Mouse (Mus musculus): ENCODE results near the gene Cdh5. TPM values are rescaled to one million over a fixed set of nuclear protein-coding genes. Genes with fewer than 3 reads are reported as not detected.
"Not testable (repeated sequence)": the region's sequence is repeated elsewhere in the genome, so short reads cannot be mapped to it uniquely, and the experiment has no call there.

Gene Cdh5
- total RNA-seq, 2 experiments from 2014 or later: 97.6 to 104 TPM

DNA sequence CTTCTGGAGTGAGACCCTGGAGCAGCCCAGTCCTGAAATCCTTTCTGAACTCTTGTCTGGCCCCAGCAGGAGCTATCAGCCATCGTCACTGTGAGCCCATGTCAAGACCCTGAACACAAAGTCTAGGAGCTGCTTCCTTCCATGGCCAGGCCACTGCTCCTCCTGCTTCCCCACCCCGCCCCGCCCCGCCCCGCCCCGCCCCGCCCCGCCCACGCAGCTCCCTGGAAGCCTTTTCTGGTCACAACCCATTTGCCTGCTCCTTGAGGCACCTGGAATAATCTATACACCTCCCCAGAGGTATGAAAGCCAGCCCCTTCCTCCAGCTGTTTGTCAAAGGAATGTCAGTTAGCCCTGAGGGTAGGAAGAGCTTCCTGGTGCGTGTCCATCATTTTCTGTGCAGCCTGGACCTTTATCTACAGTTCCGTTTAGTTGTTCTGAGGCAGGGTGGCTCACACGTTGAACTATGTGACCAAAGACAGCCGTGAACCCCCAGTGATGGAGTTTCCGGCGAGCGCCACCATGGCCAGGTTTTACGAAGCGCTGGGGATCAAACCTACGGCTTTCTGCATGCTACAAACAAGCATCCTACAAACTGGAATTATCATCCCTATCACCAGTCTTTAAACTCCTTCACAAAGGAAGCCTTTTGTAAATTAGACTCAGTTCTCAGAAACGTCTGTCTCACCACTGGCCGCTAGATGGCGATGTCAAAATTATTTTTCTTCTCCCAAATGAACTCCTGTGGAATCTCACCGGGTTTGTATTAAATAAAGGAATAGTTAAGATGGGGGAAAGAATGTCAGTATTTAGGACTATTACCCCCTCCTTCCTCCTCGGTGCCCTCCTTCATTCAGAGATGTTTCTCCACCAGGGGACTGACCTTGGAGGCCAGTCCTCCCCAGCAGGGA, 10.2 kb upstream of the Cdh5 start:
- DNase-seq: not testable (repeated sequence)

DNA sequence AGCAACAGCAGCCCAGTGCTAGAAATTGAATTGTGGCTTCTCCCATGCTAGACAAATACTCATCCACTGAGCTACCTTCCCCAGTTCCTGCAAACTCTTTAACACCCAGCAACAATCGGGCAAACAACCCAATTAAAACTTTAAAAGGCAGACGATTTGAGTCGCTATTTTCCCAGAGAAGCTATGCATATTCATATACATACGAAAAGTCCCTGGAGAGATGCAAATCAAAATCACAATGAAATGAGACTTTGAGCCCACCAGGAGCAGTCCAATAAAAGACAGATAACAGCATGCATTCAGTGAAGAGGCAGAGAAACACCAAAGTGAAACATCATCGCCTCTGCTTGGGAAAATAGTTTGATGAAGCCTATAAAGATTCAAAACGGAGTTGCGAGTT, 8.1 kb upstream of the Cdh5 start:
- DNase-seq: no peak

DNA sequence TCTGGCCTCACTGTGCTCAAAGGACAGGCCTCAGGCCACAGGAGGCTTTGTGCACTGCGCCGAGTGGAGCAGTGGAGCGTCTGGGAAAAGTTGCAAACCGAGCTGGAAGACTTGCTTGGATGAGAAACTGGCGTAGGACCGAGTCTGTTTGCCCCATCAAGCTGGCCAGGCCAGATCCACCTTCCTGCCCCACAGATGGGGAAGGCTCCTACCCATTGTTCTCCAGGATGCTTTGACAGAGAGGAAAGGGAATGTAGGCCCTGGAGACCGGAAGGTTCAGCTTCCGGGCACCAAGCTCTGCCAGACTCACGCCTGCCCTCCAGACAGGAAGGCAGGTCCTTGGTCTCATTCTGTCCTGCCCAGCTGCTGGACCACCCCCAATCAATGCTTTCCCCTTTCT, 5.8 kb upstream of the Cdh5 start:
- peak in 1 of 2 experiments; percentile 81 for DNase-seq

DNA sequence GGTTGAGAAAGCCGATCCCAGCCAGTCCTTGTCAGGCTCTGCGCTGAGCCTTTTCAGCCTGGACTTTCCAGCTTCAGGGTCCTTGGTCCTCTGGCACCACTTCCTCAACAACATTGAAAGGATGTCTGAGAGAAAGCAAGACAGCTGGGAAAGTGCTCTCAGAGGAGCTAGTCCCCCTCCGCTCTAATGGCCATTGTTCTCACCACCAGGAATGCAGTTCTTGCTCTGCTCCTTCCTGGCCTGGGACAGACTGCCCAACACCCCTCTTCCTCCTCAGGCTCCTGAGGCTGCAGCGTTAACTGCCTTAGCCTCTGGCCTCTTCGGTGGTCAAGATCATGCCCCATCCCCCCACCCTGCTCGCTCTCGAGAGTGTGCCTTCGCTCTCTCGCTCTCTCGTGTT, 4.8 kb upstream of the Cdh5 start:
- peak in 1 of 2 experiments; percentile 84 for DNase-seq

DNA sequence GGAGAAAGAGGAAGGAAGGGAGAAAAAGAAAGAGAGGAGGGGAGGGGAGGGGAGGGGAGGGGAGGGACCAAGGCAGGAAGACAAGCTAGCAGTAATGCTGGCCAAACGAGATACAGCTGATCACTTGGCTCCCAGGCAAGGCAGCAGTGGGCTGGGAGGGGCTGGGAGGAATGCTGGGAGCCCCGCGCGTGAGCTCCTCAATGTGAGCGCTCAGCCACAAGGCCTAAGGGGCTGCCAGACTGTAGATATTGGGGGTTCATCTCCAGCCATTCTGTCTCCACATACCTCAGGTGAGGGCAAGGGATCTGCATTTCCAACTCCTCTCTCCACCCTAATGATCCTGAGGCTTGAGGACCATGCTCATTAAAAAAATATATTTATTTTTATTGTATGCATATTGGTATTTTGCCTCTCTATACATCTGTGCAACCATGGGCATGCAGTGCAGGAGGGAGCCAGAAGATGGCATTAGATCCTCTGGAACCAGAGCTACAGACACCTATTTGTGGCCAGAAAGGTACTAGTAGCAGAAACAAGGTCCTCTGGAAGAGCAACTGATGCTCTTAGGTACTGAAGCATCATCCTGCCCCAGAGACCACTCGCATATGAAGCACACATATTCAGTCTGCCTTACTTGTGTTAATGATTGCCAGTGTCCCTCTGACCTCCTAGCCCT, 2.6 kb upstream of the Cdh5 start:
- peak; percentile 49 to 67 for DNase-seq

DNA sequence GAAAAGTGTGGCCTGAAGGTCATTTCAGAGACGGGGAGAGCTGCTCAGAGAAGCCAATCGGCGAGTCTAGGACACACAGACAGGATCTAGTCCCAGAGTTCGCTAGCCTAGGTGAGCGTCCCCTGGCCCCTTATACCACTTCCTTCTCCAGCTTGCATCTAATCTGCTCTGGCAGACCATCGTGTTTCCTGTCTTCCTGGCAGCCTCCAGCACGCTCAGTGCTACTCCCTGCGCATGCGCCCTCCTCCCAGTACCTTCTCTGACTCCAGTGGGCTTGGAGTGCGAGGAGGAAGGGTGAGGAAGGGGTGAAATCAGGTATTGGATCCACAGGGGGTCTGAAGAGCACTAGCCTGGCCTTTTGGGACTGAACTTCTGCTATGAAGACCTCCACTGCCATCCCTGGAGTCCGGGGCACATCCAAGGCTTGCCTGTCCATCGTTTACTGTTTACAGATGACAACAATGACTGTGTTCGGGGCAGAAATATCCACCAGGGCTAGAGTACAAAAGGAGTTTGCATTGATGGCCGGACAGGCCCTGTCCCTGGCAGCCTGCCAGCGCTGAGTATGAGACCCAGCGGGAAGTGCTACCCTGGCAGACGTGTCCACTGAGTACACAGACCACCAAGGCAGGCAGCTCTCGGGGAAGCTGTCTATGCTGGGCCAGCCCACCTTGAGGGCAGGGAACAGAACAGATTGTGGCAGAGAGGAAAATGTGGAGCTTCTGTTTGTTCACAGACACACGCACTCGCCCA, 1.9 kb upstream of the Cdh5 start:
- DNase-seq: peak in 1 of 2 experiments; percentile 77

DNA sequence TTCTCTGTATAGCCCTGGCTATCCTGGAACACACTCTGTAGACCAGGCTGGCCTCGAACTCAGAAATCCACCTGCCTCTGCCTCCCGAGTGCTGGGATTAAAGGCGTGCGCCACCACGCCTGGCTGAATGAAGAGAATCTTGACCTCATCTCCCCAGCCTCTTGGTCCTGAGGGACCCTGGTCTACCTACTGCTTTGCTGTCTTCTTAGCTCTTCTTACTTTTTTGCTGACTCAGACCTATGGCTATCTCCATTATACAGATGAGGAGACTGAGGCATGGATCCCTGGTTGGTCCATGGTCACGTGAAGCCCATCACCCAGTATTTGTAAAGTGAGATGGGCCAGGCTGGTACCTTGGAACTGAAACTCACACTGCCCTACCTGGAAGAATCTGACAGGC, 701 bp upstream of the Cdh5 start:
- not testable (repeated sequence) for DNase-seq

DNA sequence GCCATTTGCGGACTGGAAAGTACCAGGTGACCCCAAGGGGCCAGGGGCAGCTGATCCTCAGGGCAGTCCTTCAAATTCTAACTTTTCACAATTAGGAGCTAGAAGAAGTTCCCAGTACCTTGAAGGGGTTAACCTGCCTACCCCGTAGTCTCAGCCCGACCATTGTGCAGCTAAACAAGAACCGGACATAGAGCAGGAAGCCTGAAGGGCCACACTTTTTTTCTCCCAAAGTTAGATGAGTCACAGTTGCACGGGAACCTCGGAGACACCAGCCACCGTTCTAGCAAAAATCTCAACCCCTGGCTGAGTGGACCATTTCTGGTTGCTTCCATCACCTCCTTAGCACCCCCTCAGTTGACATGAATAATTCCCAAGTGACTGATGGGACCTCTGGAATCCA, 2.0 kb downstream of the Cdh5 start:
- peak; percentile 44 to 67 for DNase-seq

DNA sequence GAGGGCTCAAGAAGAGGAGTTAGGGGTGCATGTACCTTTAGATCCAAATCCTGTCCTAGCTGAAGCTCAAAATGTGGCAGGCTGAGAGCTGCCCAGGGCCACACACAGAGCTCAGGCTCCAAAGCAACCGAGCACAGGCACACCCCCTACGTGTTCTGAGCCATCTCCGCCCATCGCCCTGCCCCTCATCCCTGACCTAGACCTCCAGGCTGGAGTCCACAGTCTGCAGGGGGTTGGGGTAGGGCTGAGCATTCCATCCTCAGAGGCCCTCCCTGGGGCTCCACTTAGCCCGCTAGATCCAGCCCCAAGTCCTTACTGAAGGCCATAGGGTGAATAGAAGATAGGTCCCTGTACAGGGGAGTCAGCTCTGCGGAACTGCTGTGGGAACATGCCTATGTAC, 4.3 kb downstream of the Cdh5 start:
- no peak for DNase-seq

DNA sequence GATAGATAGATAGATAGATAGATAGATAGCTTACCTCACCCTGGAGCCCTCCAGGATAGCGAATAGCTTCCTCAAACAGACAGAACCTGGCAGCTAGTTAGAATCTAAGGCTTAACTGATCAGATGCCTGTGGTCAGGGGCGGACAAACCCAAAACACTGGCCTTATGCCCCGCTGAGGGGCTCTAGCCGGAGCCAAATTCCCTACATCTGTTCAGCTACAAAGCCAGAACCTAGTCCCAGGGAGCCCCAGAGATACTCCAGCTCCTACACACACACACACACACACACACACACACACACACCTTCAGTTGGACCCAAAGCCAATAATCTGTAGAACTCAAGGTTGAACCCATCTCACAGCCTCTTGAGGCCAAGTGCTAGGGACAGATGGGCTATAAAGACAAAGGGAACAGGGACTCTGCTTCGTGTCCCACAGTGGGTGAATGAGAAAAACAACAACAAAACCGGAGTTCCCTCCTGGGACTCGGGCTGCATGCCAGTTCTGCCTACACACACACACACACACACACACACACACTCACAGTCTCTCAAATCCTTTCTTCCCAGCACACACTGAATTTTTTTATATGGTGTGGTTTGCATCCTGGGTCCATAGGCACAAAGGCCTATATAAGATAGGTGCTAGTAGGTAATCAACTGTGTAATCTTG, 5.0 kb downstream of the Cdh5 start:
- DNase-seq: no peak

DNA sequence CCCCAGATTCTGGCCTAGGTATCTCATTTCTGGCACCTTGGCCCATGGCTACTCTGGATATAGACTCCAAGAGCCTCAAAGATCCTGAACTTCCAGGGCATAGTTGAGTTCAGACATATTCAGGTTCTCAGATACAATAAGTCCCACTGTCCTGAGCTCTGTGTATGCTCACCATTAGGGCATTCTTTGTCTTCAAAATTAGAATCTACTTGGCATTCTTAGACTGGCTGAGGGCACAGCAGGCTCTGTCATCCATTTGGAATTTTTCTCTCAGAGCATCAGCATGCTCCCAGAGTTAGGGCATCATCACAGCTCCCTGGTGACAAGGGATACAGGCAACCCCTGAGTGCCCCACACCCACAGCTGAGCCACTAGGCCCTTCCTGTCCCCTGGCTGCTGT, 5.7 kb downstream of the Cdh5 start:
- no peak for DNase-seq

DNA sequence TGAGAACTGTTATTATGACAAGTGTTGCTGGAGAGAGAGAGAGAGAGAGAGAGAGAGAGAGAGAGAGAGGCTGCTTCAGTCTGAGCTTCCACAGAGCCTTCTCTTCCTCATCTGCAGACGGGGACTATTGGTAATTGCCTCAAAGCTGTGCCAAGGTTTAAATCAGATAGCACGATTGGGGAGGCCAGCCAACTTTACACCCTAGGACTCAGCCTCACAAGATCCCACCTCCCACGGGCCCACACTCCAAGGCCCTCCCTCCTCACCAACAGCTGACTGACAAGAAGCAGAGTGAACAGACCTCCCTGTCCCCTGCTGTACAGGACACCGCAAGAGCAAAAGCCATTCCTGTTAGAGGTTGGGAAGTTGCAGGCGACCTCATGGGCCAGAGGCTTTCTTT, 6.6 kb downstream of the Cdh5 start:
- peak in 1 of 2 experiments; percentile 14 for DNase-seq

DNA sequence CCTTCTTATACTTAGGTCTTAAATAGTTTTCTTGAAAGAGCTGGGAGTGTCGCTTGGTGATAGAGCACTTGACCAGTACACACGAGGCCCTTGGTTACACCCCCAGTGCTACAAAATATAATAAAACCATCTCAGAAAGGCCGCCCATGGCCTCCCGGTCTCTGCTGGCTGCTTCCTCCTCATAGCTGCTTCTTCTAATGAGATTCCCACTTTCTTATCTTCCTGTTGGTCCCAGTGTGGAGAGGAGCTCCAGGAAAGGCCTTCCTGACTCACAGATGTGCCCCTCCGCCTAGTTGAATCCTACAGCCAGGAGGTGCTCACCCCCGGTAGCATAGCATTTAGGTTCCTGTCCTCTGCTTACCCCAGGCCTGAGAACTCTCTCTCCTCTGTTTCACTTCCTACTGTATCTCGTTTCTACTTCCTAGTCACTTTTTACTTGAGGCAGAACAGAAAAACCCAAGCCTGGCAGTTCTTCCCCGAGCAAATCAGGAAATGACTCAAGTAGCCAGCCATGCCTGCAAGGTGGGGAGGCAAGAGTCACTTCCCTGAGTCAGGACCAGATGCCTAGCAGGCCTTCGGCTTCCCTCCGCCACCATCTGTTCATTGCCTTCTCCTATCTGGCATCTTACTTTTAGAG, 9.2 kb downstream of the Cdh5 start:
- DNase-seq: peak in 1 of 2 experiments; percentile 70

DNA sequence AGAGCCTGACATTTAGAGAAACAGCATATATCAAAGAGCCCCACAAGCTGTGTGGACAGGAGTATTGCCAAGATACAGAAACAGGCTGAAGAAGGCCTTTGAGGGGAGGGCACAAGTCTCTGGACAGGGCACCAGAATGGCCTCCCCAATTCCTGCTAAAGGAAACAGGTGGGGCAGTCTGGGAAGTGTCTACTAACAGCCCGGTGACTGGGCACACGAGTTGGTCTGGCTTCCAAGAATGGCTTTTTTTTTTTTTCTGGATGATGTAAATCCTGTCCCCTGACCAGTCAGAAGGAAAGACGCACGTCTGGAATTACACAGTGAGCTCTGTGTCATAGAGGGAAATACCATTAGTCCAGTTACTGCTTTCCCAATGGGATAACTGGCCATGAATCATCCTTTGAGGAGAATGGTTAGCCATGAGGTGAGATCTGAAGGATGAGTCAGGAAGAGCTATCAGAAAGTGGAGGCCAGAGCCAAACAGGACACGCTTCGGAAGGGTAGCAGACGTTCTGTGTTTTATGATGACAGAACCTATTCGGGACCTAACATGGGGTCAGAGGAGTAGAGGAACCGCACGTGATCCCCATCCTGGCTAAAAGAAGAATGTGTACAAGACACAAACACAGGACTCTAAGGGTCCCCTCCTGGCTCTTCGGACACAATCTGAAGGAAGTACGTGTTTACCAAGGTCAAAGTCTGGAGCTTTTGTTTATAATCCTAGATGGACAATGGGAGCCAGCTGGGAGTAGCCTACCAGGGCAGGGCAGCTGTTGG, 20.4 kb downstream of the Cdh5 start:
- DNase-seq: no peak

DNA sequence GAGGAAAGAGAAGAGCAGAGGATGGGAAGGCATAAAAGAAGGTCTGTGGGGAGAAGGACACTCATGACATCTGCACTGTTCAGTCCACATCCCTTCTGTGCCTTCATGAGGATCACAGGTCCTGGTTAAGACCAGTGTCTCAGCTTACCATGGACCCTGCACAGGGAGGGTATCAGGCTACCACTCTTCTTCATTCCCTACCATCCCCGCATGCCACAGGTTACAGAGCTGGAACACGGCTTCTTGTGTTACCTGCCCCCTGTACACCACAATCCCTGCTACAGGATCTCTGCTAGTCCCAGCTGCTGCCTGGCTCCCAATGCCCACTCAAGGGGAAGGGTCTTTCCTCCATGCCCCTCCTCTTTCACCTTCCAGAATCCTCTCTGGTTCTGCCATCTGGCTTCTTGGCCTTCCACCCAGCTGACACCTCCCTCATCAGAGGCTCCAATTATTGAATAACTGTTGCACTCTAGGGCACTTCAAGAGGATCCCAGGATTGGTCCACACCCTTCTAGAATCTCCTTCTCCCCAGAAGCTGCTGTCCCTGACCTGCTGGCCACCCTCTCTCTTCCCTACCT, 21.7 kb downstream of the Cdh5 start:
- no peak for DNase-seq

DNA sequence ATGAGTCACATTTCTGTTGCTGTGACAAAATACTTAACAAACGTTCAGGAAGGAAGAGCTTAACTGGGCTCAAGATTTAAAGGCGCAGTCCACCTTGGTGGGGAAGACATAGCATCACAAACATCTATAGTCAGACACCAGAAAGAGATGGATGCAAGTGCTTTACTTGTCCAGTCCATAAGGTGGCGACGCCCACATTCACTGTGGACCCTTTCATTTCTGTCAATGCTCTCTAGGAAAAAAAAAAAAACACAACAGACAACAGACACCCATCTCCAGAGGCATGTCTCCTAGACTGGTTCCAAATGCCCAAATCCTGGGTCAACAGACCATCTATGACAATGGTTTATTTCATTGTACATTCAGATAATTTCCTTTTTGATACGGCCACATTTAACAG, 23.1 kb downstream of the Cdh5 start:
- no peak for DNase-seq

DNA sequence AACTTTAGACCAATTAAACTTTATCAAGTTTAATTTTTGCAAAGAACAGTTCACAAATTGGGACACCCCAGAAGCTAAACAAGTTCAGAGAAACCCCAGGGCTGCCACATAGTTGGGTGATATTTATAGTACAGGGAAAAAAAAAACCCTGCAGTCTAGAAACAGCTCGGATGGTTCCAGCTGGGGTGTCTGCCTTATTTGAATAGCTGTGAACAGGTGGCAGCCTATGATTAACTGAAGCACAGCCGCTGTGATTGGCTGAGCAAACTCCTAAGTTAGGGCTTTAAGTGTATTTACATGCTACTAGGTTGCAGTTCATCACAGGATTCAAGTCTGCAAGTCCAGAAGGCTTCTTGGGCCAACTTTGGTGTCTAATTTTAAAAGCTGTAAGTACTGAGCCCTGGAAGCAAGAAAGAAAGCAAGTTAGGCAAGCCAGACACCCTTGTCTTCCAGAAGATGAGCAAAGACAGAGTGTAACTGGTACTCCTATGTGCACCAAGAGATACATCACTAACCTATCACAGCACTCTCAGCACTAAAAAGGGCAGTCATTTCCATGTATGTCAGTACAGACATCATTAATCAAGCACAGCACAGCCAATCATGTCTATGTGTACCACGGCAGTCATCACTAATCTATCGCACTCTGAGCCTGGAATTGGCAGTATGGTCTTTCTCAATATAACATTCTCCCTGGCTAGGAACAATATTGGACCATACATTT, 25.9 kb downstream of the Cdh5 start:
- no peak for DNase-seq

DNA sequence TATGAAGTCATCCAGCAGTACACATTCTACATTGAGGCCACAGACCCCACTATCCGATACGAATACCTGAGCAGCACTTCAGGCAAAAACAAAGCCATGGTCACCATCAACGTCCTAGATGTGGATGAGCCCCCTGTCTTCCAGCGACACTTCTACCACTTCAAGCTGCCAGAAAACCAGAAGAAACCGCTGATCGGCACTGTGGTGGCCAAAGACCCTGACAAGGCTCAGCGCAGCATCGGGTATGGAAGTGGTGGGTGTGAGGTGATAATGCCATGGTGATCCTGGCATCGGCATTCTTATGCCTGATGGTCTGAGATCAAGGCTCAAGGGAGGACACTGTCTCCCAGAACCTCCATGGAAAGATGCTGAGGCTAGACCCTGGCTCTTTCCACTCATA, 29.5 kb downstream of the Cdh5 start:
- no peak for DNase-seq

DNA sequence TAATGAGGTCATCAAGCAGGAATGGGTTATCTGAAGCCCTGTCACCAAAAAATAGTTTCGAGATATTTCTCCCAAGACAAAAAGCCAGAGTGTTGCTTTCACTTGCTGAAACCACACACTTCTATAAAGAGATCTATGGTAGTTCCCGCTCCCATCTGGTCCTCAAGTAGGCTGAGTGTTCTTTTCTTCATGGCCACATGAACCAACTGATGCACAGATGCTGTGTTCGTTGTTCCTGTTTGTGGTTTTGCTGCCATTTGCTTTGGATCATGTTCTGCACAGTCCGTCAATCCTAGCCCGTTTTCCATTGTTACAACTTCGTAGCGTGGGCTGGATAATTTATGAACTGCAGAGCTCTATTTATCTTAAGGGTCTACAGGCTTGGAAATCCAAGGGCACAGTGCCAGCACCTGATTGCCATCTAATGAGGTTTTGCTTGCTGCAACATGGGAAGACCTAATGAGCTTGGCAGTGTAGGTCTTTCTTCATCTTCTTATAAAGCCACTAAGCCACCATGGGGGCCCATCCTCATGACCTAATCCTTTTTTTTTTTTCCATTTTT, 30.1 kb downstream of the Cdh5 start:
- no peak for DNase-seq

DNA sequence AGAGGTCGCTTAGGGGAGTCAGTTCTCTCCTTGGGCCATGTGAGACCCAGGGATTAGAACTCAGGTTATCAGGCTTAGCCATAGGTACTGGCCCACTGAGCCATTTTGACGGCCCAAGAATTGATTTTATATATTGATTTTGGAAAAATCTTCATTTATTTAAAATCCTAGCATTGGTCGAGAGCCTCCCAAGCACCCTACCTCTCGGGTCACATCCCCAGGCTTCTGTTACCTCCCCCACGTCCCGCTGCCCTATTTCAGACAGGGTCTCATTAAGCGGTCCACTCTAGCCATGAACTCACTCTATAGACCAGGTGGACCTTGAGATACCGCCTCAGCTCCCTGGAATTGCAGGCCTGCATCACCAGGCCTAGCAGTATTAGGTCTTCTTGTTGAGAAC, 33.1 kb downstream of the Cdh5 start:
- no peak for DNase-seq
